Mouse (Mus musculus) gastrocnemius, postnatal 4 days (tissue): ENCODE measurements around the gene Appbp2. TPM values are rescaled to one million over a fixed set of nuclear protein-coding genes. Genes with fewer than 3 reads are reported as not detected.

Experiments used
- DNase-seq, 2 experiments: peaks; one replicate each; pipeline ENCODE4 v3.0.0; 2021 to 2022; ENCODE audit warnings: low spot score in 2 of 2, mixed read lengths in 2 of 2
- long read RNA-seq, 2 experiments: library from polyadenylated mRNA; stranded (forward); transcript quantifications; one replicate each; pipeline ENCODE4 v2.0.0; 2021
- total RNA-seq, 2 experiments: library from RNA; stranded (reverse); gene quantifications; 2 replicates each; pipeline ENCODE4 v1.2.3; 2021

Gene Appbp2
- 10 to 100 TPM; 27.2 to 27.4 TPM for total RNA-seq
- long read RNA-seq, experiment 1, full-length matches to known transcripts = 33 of 39 reads
- long read RNA-seq, experiment 1, partial matches to known transcripts = 1 of 39 reads
- long read RNA-seq, experiment 1, other reads (novel, unspliced or antisense) = 5 of 39 reads
- long read RNA-seq, experiment 2, full-length matches to known transcripts = 24 of 30 reads
- long read RNA-seq, experiment 2, partial matches to known transcripts = 1 of 30 reads
- long read RNA-seq, experiment 2, other reads (novel, unspliced or antisense) = 5 of 30 reads

- DNase-seq = peak; percentile 85 to 93
These were observed at the start of gene Appbp2 for GRCm38 (mm10) chr11:85234990-85235841. Gene Appbp2, minus strand, starts transcription at chr11:85235130.

GRCm38 (mm10) chr11:85281219-85281878 is 46.4 kb upstream of the Appbp2 start:
- no peak for DNase-seq

- no peak for DNase-seq
These were observed 43.2 kb upstream of the Appbp2 start for GRCm38 (mm10) chr11:85278175-85278574.

- no peak for DNase-seq
These were observed 42.7 kb upstream of the Appbp2 start for GRCm38 (mm10) chr11:85277609-85278008.

- no peak for DNase-seq
These were observed 40.2 kb upstream of the Appbp2 start for GRCm38 (mm10) chr11:85275151-85275550.

GRCm38 (mm10) chr11:85273299-85273698 is 38.4 kb upstream of the Appbp2 start:
- no peak for DNase-seq

GRCm38 (mm10) chr11:85270631-85271030 is 35.7 kb upstream of the Appbp2 start:
- peak in 1 of 2 experiments; percentile 33 for DNase-seq

GRCm38 (mm10) chr11:85267393-85267792 is 32.5 kb upstream of the Appbp2 start:
- DNase-seq = no peak

- DNase-seq = no peak
These were observed 29.7 kb upstream of the Appbp2 start for GRCm38 (mm10) chr11:85264635-85265034.

- DNase-seq = peak; percentile 52 to 72
These were observed 26.3 kb upstream of the Appbp2 start for GRCm38 (mm10) chr11:85261192-85261591.

- no peak for DNase-seq
These were observed 24.0 kb upstream of the Appbp2 start for GRCm38 (mm10) chr11:85258966-85259365.

- DNase-seq = no peak
These were observed 20.6 kb upstream of the Appbp2 start for GRCm38 (mm10) chr11:85255471-85256027.

- no peak for DNase-seq
These were observed 18.7 kb upstream of the Appbp2 start for GRCm38 (mm10) chr11:85253641-85254040.

GRCm38 (mm10) chr11:85253006-85253405 is 18.1 kb upstream of the Appbp2 start:
- DNase-seq = no peak

- no peak for DNase-seq
These were observed 17.0 kb upstream of the Appbp2 start for GRCm38 (mm10) chr11:85251955-85252354.

- no peak for DNase-seq
These were observed 15.5 kb upstream of the Appbp2 start for GRCm38 (mm10) chr11:85250467-85250866.

- no peak for DNase-seq
These were observed 14.4 kb upstream of the Appbp2 start for GRCm38 (mm10) chr11:85249338-85249737.

GRCm38 (mm10) chr11:85248151-85248550 is 13.2 kb upstream of the Appbp2 start:
- no peak for DNase-seq

GRCm38 (mm10) chr11:85241226-85241625 is 6.3 kb upstream of the Appbp2 start:
- DNase-seq = no peak

GRCm38 (mm10) chr11:85240211-85240610 is 5.3 kb upstream of the Appbp2 start:
- DNase-seq = no peak

- peak; percentile 76 to 87 for DNase-seq
These were observed 454 bp downstream of the Appbp2 start for GRCm38 (mm10) chr11:85234363-85234989.
